Mouse (Mus musculus): ENCODE measurements around the gene Zfp286. TPM values are rescaled to one million over a fixed set of nuclear protein-coding genes. Genes with fewer than 3 reads are reported as not detected.

Zfp286 gene
- polyA plus RNA-seq, 1 experiment, result not detected

DNA sequence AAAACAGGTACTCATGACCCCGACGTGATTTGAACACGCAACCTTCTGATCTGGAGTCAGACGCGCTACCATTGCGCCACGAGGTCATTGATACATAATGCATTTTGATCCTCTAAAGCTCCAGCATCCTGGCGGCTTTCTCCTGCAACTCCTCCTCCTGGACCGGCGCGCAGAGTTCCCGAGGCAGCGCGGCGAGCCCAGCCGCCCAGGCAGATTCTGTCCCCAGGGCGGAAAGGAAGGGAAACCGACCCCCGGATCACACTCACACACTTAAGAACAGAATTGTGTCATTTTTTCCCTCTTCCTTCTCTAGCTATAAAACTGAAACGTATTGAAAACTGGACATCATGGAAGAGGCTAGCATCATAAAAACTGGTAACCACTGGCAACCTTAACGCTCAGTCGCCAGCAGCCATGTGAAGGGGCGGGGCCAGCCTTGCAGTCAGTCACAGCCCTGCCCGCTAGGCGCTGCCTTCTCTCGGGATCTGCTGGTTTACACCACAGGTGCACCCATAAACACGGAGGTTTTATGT is 43.2 kb downstream of the Zfp286 start:
- no peak for TF ChIP-seq GATA1 (IDR thresholded peaks at IDR 0.05; ENCODE audit: low read length)

DNA sequence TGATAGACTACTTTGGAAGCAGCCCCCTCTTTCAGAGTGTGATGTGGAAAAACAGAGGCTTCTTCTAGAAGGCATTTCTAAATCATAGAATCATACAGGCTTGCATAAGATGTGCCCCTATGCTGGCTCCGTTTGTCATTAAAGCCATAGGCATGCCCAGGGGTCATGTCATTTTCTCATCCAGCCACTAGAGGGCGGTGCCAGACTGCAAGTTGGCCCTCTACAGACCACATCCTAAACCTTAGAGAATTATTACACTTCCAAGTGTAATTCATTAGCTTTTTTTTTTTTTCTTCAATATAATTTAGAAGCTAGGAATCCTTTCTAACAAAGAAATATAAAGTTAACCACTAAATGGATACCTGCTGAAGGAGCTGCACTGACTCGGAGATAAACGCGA is 45.2 kb downstream of the Zfp286 start:
- TF ChIP-seq GATA1 (IDR thresholded peaks at IDR 0.05; ENCODE audit: low read length), result no peak

DNA sequence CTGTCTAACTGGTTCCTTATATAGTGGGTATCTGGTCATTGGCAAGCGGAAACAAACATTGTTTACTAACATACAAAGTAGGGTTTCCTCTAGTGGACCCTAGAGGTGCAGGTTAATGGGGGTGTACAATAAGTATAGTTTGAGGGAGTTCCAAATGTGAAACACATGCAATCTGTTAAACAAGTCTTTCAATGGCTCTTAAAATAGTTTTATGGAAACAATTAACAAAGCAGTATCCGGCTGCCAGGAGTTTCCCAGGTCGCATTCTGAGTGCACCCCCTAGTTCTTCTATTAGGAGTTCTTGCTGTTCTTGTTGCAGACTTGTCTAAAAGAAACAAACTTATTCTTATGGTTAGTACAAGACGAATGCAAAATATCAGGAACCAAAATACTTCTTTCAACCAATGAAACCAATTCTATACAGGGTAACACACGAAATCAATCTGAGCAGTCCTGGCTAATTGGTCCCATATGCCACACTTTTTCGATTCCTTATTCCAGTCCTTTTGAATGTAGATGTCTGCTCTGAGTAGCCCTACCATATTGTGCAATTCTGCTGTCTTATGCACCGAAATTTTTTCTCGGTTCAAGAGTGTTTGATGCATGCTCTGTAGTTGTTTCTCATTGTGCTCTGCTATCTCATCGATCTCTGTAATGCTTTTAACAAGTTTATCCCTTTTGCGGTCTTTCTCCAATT is 46.9 kb downstream of the Zfp286 start:
- TF ChIP-seq GATA1 (IDR thresholded peaks at IDR 0.05; ENCODE audit: low read length), result no peak

DNA sequence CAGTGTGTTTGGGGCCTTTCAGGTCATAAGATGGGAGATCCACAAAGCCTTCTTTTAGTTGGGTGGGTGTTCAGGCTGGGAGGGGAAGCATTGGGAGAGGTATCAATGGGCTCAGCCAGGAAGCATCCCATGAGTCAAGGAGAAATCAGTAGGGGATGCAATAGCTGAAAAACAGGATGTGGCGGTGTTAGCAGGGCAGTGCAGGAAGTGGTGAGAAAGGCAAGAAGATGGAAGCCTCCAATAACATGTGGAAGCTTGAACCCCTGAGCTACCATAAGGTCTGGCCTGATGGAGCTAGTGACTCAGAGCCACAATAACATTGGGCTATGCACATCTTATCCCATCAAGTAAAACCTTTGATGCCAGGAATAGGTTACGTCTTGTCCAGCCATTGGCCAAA is 48.1 kb downstream of the Zfp286 start:
- no peak for TF ChIP-seq GATA1 (IDR thresholded peaks at IDR 0.05; ENCODE audit: low read length)

DNA sequence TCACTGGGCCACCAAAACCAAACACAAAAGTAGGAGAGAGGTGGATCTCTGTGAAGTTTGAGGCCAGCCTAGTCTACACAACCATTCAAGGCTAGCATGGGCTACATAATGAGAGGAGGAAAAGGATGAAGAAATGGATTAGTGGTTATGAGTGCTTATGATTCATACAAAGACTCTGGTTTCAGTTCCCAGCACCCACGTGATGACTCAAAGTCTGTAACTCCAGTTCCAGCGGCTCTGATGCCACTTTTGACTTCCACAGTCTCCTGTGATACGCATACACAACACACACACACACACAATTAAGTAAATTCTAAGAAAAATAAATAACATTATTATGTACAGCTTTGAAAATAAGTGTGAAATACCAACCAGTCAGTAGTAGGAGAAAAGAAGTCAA is 56.6 kb downstream of the Zfp286 start:
- TF ChIP-seq GATA1 (IDR thresholded peaks at IDR 0.05; ENCODE audit: low read length), result no peak

DNA sequence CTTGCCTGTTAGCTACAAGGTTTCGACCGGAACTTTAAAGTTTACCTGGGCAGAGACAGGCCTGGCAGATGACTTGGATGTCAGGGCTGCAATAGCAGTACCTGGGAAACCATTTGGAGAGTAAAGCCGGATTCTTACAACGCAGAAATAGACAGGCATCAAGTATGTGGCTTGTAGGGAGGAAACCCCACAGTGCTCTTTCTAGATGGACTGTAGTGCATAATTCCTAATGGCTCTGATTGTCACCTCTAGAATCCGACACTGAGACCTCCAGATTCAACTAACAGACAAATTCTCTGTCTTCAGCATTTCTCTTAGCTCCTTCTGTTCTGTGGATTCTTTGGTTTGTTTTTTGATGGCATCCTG is 57.3 kb downstream of the Zfp286 start:
- TF ChIP-seq GATA1 (IDR thresholded peaks at IDR 0.05; ENCODE audit: low read length), result no peak

DNA sequence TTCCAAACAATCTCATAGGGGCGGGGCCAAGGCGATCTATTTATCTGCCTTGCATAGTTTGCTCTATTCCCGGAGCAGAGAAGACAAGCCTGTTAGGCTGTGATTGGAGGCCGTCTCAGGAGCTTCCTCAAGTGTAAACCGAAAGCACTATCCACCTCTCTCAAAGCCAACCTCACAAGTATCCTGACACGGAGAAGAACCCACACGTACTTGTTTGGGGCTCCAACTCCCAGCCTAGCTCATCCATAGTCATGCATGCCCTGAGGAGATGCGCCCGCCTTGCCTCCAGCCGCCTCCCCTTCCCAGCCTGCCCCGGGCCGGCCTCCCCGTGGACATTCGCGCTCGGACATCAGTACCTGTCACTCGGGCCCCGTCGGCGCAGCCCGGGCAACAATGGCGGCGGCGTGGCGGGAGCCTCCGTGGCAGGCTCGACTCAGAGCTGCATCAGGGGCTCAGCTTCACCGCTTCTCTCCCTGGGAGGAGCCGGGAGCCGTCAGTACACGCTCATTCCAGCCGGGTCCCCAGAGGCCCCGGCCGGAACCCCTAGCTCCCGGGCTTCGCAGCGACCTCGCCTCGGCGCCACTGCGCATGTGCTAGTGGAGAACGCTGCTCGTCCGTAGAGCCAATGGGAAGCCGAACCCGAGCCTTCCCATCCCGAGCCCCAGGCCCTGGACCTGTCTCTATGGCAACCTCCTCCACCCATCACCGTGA is 57.8 kb downstream of the Zfp286 start, which contains the start of gene Zfp287:
Gene Zfp287, minus strand, starts transcription at position 595 of the 711 bp plus-strand sequence.
- no peak for TF ChIP-seq GATA1 (IDR thresholded peaks at IDR 0.05; ENCODE audit: low read length)

DNA sequence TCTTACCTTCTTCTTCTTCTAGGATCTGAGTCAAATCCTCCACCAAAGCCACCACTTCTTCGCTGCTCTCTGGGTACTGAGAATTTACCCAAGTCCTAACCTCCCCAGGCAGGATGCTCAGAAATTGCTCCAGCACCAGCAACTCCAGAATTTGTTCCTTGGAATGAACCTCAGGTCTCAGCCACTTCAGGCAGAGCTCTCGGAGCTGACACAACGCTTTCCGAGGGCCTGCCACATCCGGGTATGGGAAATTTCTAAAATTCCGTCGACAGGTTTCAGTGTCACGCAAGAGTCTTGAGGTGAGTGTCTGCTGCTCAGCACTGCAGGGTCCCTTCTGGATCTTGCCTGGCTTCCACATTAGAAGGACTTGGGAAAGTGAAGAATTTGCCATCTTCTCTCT is 61.0 kb downstream of the Zfp286 start:
- TF ChIP-seq GATA1 (IDR thresholded peaks at IDR 0.05; ENCODE audit: low read length), result no peak

DNA sequence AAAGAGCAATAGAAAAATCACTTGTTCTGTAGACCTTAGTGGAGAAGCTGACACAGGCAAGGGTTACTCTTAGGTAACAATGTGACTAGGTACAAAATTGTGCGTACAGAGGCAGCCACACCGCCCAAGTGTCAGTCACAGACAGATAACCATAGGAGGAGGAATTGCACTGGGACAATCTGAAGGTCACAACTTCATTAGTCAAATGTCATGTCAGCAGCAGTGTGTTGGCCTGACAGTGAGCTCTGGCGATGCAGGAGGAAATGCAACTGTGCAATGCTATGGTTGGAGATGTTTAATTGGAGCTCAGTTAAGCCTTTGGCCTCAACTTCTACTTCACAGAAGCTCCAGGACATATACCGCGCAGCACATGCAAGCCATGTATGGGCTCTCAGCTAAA is 78.6 kb downstream of the Zfp286 start:
- no peak for TF ChIP-seq GATA1 (IDR thresholded peaks at IDR 0.05; ENCODE audit: low read length)

DNA sequence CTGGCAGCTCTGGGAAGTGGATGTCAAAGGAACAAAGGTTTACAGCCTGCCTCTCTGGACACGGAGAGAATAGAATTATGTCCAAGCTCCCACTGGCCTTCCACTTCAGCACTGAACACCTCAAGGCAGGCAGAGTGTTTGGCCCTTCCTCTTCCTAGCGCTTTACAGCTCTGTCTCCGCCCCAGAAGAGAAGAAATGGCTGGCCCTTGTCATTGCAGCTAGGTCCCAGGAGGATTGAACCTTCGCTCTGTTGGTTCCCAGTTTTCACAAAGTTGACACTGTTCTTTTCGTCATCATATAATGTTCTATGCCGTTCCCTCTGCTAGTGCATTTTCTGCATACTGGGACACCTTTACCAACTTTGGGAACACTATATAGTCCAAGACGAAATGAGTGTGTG is 81.0 kb downstream of the Zfp286 start:
- TF ChIP-seq GATA1 (IDR thresholded peaks at IDR 0.05; ENCODE audit: low read length), result no peak

DNA sequence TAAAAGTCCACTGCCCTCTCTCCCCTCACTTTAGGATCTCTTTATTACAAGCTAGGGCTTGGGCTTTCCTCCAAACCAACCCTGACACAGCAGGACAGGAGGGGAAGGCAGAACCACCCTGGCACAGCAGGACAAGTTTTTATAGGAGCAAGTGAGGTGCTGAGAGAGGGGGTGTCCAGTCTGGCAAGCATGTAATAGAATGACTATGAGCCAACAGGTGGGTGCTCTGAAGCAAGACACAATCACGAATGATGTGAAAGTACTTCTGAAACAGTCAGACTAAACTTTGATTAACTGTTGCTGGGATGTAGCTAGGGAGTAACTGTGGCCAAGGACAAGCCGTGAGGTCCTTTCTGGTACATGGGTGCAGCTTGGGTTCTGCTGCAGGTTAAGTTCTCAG is 83.1 kb downstream of the Zfp286 start:
- TF ChIP-seq GATA1 (IDR thresholded peaks at IDR 0.05; ENCODE audit: low read length), result no peak

Other genes starting within 250 kb of the Zfp286 start
- 1,001 and 2,468 TPM in 2 replicates for gene Ubb, start 238.3 kb downstream of the Zfp286 start, polyA plus RNA-seq (2012)
- gene Trpv2, start 215.0 kb downstream of the Zfp286 start, polyA plus RNA-seq (2012), result 1.8 and 3.8 TPM in 2 replicates
- gene Lrrc75a, start 140.9 kb downstream of the Zfp286 start, polyA plus RNA-seq (2012), result not detected in 2 replicates
- 0.66 and 0.85 TPM in 2 replicates for gene Mmgt2, start 140.8 kb downstream of the Zfp286 start, polyA plus RNA-seq (2012)
- gene Zfp287, start 57.6 kb downstream of the Zfp286 start, polyA plus RNA-seq (2012), result not detected in 2 replicates
- not detected in 2 replicates for gene Gm10428, start 36.4 kb downstream of the Zfp286 start, polyA plus RNA-seq (2012)
- gene Trim16, start 30.8 kb upstream of the Zfp286 start, polyA plus RNA-seq (2012), result not detected in 2 replicates
- gene Fbxw10, start 57.6 kb upstream of the Zfp286 start, polyA plus RNA-seq (2012), result not detected in 2 replicates
- 2.4 and 2.7 TPM in 2 replicates for gene Tvp23b, start 90.0 kb upstream of the Zfp286 start, polyA plus RNA-seq (2012)
- gene Cdrt4, start 161.7 kb upstream of the Zfp286 start, polyA plus RNA-seq (2012), result not detected in 2 replicates

Data from G1E-ER4 (cell line).